Comparison of ENCODE assay signal across 18 mouse cellular contexts in genomic region chr5:117844611-117845010, GRCm38 (mm10).
DNase-seq lines count a peak whose midpoint lies in the region; ATAC-seq and TF ChIP-seq lines count a peak whose summit lies in the region.
"Had no signal": no experiment of that assay in that cellular context is flagged by ENCODE, and none has a peak within 500 bp of the region (broad histone marks: within the 10 kb centered on the region; RNA-seq: fewer than 3 reads in every experiment).

No protein-coding gene starts in this region.

- no peaks in the 10 kb centered on the region; the same call in 1 of the 2 replicates for H3K4me1 ChIP-seq in hindbrain, embryonic 11.5 days (replicated peaks; ENCODE audit: control insufficient read depth, insufficient read depth, low read length)
- peaks cover 29% of the 10 kb centered on the region for H3K4me1 ChIP-seq in hindbrain, embryonic 10.5 days (replicated peaks)
- no peaks in the 10 kb centered on the region for H3K4me1 ChIP-seq in MEL (ENCODE audit: control insufficient read depth in 1 of 2, insufficient read depth in 2 of 2, low read length in 2 of 2)
- H3K4me1 ChIP-seq in embryonic facial prominence, embryonic 14.5 days (ENCODE audit: control insufficient read depth, insufficient read depth, low read length) = peaks cover 4% of the 10 kb centered on the region; the same call in 1 of the 2 replicates
- peaks cover 14% of the 10 kb centered on the region; the same call in 1 of the 2 replicates for H3K4me1 ChIP-seq in midbrain, postnatal 0 days (ENCODE audit: insufficient read depth, low read length)
- H3K4me1 ChIP-seq: liver, embryonic 13.5 days; stomach, embryonic 15.5 days had no signal

- TF ChIP-seq EP300 in MEL (IDR thresholded peaks at IDR 0.05; ENCODE audit: low read depth in 1 of 2, low read length in 2 of 2) = no peak

- H3K9me3 ChIP-seq in hindbrain, embryonic 11.5 days (ENCODE audit: control insufficient read depth, low read length) = no peaks in the 10 kb centered on the region
- no peaks in the 10 kb centered on the region for H3K9me3 ChIP-seq in hindbrain, embryonic 10.5 days
- no peaks in the 10 kb centered on the region for H3K9me3 ChIP-seq in MEL (replicated peaks; ENCODE audit: insufficient read depth, low read length)
- H3K9me3 ChIP-seq in embryonic facial prominence, embryonic 14.5 days (ENCODE audit: control insufficient read depth, low read length) = no peaks in the 10 kb centered on the region
- H3K9me3 ChIP-seq in midbrain, postnatal 0 days (ENCODE audit: low read length) = no peaks in the 10 kb centered on the region
- H3K9me3 ChIP-seq: forebrain, embryonic 10.5 days; liver, embryonic 13.5 days; midbrain, embryonic 13.5 days; stomach, embryonic 15.5 days had no signal

- H3K79me2 ChIP-seq in MEL (ENCODE audit: control insufficient read depth, insufficient read depth, low read length, poor library complexity) = no peaks in the 10 kb centered on the region

- no peak overlapping the region for H3K9ac ChIP-seq in hindbrain, embryonic 11.5 days (ENCODE audit: low read depth, low read length)
- H3K9ac ChIP-seq in MEL (ENCODE audit: control insufficient read depth, low read depth, low read length, poor library complexity, severe bottlenecking) = no peak overlapping the region
- no peak overlapping the region for H3K9ac ChIP-seq in embryonic facial prominence, embryonic 14.5 days (ENCODE audit: low read depth, low read length)
- H3K9ac ChIP-seq in midbrain, postnatal 0 days (replicated peaks; ENCODE audit: low read length, poor library complexity, severe bottlenecking) = no peak overlapping the region
- H3K9ac ChIP-seq: liver, embryonic 13.5 days; midbrain, embryonic 13.5 days; stomach, embryonic 15.5 days had no signal

- no peak overlapping the region for H3K4me3 ChIP-seq in hindbrain, embryonic 11.5 days (ENCODE audit: low read depth, low read length)
- no peak overlapping the region for H3K4me3 ChIP-seq in hindbrain, embryonic 10.5 days
- no peak overlapping the region for H3K4me3 ChIP-seq in MEL (ENCODE audit: control insufficient read depth in 1 of 2, insufficient read depth in 1 of 2, low read depth in 2 of 2, low read length in 2 of 2)
- H3K4me3 ChIP-seq in embryonic facial prominence, embryonic 14.5 days (ENCODE audit: low read depth, low read length) = no peak overlapping the region
- H3K4me3 ChIP-seq in midbrain, postnatal 0 days (ENCODE audit: low read depth, low read length) = no peak overlapping the region
- H3K4me3 ChIP-seq: forebrain, embryonic 10.5 days; liver, embryonic 13.5 days; midbrain, embryonic 13.5 days; stomach, embryonic 15.5 days had no signal

- H3K4me2 ChIP-seq in hindbrain, embryonic 11.5 days (replicated peaks; ENCODE audit: low read depth, low read length) = no peak overlapping the region
- no peak overlapping the region for H3K4me2 ChIP-seq in embryonic facial prominence, embryonic 14.5 days (ENCODE audit: low read depth, low read length)
- no peak overlapping the region for H3K4me2 ChIP-seq in midbrain, postnatal 0 days (ENCODE audit: low read depth, low read length, poor library complexity, severe bottlenecking)
- H3K4me2 ChIP-seq: liver, embryonic 13.5 days; midbrain, embryonic 13.5 days; stomach, embryonic 15.5 days had no signal

- no peak for TF ChIP-seq POLR2A in MEL (IDR thresholded peaks at IDR 0.05; ENCODE audit: control insufficient read depth in 1 of 2, insufficient read depth in 1 of 2, low read depth in 1 of 2, low read length in 2 of 2, poor library complexity in 1 of 2)

- H3K36me3 ChIP-seq in hindbrain, embryonic 11.5 days (ENCODE audit: control insufficient read depth, insufficient read depth, low read length) = no peaks in the 10 kb centered on the region
- H3K36me3 ChIP-seq in hindbrain, embryonic 10.5 days = no peaks in the 10 kb centered on the region
- no peaks in the 10 kb centered on the region for H3K36me3 ChIP-seq in MEL (ENCODE audit: control insufficient read depth in 1 of 2, insufficient read depth in 2 of 2, low read length in 2 of 2)
- no peaks in the 10 kb centered on the region for H3K36me3 ChIP-seq in embryonic facial prominence, embryonic 14.5 days (ENCODE audit: control insufficient read depth, insufficient read depth, low read length)
- no peaks in the 10 kb centered on the region for H3K36me3 ChIP-seq in midbrain, postnatal 0 days (ENCODE audit: insufficient read depth, low read length)
- H3K36me3 ChIP-seq: forebrain, embryonic 10.5 days; liver, embryonic 13.5 days; midbrain, embryonic 13.5 days; stomach, embryonic 15.5 days had no signal

- H3K27me3 ChIP-seq in hindbrain, embryonic 11.5 days (ENCODE audit: control insufficient read depth, insufficient read depth, low read length) = peaks cover 43% of the 10 kb centered on the region
- peaks cover 63% of the 10 kb centered on the region for H3K27me3 ChIP-seq in hindbrain, embryonic 10.5 days (ENCODE audit: insufficient read depth, poor library complexity, severe bottlenecking)
- no peaks in the 10 kb centered on the region for H3K27me3 ChIP-seq in MEL (ENCODE audit: control insufficient read depth in 1 of 2, insufficient read depth in 2 of 2, low read length in 2 of 2)
- peaks cover 50% of the 10 kb centered on the region for H3K27me3 ChIP-seq in embryonic facial prominence, embryonic 14.5 days (replicated peaks; ENCODE audit: control insufficient read depth, insufficient read depth, low read length)
- H3K27me3 ChIP-seq in midbrain, postnatal 0 days (ENCODE audit: insufficient read depth, low read length) = 0 out of 2 replicates have a peak, but pooled peaks cover 16% of the 10 kb centered on the region

- TF ChIP-seq RAD21 in MEL (IDR thresholded peaks at IDR 0.05; ENCODE audit: low read depth, low read length) = no peak

- no peak overlapping the region for H3K27ac ChIP-seq in hindbrain, embryonic 11.5 days (ENCODE audit: low read depth, low read length)
- no peak overlapping the region for H3K27ac ChIP-seq in hindbrain, embryonic 10.5 days
- no peak overlapping the region for H3K27ac ChIP-seq in MEL (ENCODE audit: control insufficient read depth, low read depth, low read length)
- no peak overlapping the region for H3K27ac ChIP-seq in embryonic facial prominence, embryonic 14.5 days (replicated peaks; ENCODE audit: low read depth, low read length)
- H3K27ac ChIP-seq in midbrain, postnatal 0 days (ENCODE audit: low read depth, low read length) = no peak overlapping the region
- H3K27ac ChIP-seq: forebrain, embryonic 10.5 days; liver, embryonic 13.5 days; midbrain, embryonic 13.5 days; stomach, embryonic 15.5 days had no signal

- no peak for TF ChIP-seq CTCF in MEL (IDR thresholded peaks at IDR 0.05 in 2 of 3, conservative IDR thresholded peaks at IDR 0.05 in 1 of 3; ENCODE audit: control insufficient read depth in 1 of 3, insufficient read depth in 1 of 3, low read depth in 2 of 3, low read length in 3 of 3, poor library complexity in 1 of 3, severe bottlenecking in 1 of 3)
- TF ChIP-seq CTCF in midbrain, postnatal 0 days (IDR thresholded peaks at IDR 0.05) = no peak

- peak; percentile 55 for DNase-seq in hindbrain, embryonic 11.5 days (ENCODE audit: low spot score)
- DNase-seq in hindbrain, embryonic 10.5 days (ENCODE audit: low spot score) = no peak
- peak; percentile 13 for DNase-seq in 3T3-L1 (ENCODE audit: low read depth, low spot score)
- peak; percentile 2 for DNase-seq in MEL (ENCODE audit: low read depth, low spot score)
- DNase-seq in embryonic facial prominence, embryonic 14.5 days (ENCODE audit: low spot score) = peak; percentile 62
- no peak for DNase-seq in midbrain, postnatal 0 days (ENCODE audit: low spot score)
- DNase-seq in cerebellum, adult 9-11 months = no peak
- no peak for DNase-seq in thymus, postnatal 25 days
- DNase-seq: cerebellum, adult 11 months; liver, embryonic 13.5 days; lung, postnatal 36 days; thymus, postnatal 14 days had no signal

- ATAC-seq in hindbrain, embryonic 11.5 days (ENCODE audit: low FRiP score) = no peak
- no peak for ATAC-seq in embryonic facial prominence, embryonic 14.5 days (ENCODE audit: low read depth)
- no peak for ATAC-seq in midbrain, postnatal 0 days (ENCODE audit: low FRiP score)
- ATAC-seq: CD4-positive, CD25-positive, alpha-beta regulatory T cell, adult 4 months; intestine, embryonic 16.5 days; midbrain, embryonic 13.5 days; Patski had no signal

- 21% methylated on average over 1 of the region's 1 CpGs for WGBS in hindbrain, embryonic 11.5 days
- WGBS in hindbrain, embryonic 10.5 days = 35% methylated on average over 1 of the region's 1 CpGs
- 0% methylated on average over 1 of the region's 1 CpGs for WGBS in embryonic facial prominence, embryonic 14.5 days
- 14% methylated on average over 1 of the region's 1 CpGs for WGBS in midbrain, postnatal 0 days

TF ChIP-seq in MEL, 35 proteins besides CTCF, POLR2A, EP300 and RAD21:
- TF ChIP-seq ELF1 (IDR thresholded peaks at IDR 0.05; ENCODE audit: low read depth, low read length) (no peak), MEF2A (IDR thresholded peaks at IDR 0.05; ENCODE audit: extremely low read depth, insufficient replicate concordance, low read depth, low read length, poor library complexity, severe bottlenecking) (no peak), TAL1 (IDR thresholded peaks at IDR 0.05; ENCODE audit: low read length) (no peak), ZNF384 (IDR thresholded peaks at IDR 0.05; ENCODE audit: low read depth, low read length) (no peak), SMC3 (IDR thresholded peaks at IDR 0.05; ENCODE audit: low read depth, low read length) (no peak), NRF1 (IDR thresholded peaks at IDR 0.05; ENCODE audit: insufficient read depth, low read depth, low read length, poor library complexity, severe bottlenecking) (no peak), JUND (IDR thresholded peaks at IDR 0.05; ENCODE audit: low read depth, low read length) (no peak), TBP (IDR thresholded peaks at IDR 0.05; ENCODE audit: low read depth, low read length) (no peak), USF1 (IDR thresholded peaks at IDR 0.05; ENCODE audit: low read depth, low read length) (no peak), NELFE (IDR thresholded peaks at IDR 0.05; ENCODE audit: low read depth, low read length) (no peak), ZKSCAN1 (IDR thresholded peaks at IDR 0.05; ENCODE audit: low read depth, low read length) (no peak)

Comparison
In these comparisons a context has a peak if more than half of its experiments do, and no peak if none do; other contexts are left out.
1. DNase-seq: peak in hindbrain, embryonic 11.5 days (single experiment), 3T3-L1 (single experiment), MEL (single experiment) and embryonic facial prominence, embryonic 14.5 days (single experiment); none in hindbrain, embryonic 10.5 days (single experiment), midbrain, postnatal 0 days (single experiment), cerebellum, adult 9-11 months (single experiment) and thymus, postnatal 25 days (single experiment).